Mouse (Mus musculus) neural tube, embryonic 11.5 days (tissue): ENCODE data around the gene Klhl36. TPM values are rescaled to one million over a fixed set of nuclear protein-coding genes. Genes with fewer than 3 reads are reported as not detected.

Source experiments
- ATAC-seq: fragments of 200-750 bp; cut with Nextera tagmentation; 2 replicates; pipeline ENCODE4 v1.8.0; 2017; ENCODE audit warnings: moderate number of reproducible peaks, mild to moderate bottlenecking, moderate TSS enrichment, moderate library complexity; ENCODE audit not compliant: insufficient read depth, low FRiP score, low TSS enrichment
- DNase-seq: peaks from one replicate; pipeline ENCODE4 v3.0.0-alpha.2; 2015; ENCODE audit warnings: low spot score
- H3K27ac ChIP-seq: fragments of 300-500 bp; sonication (generic); 2 replicates; pipeline ENCODE4 v1.5.1; 2014; ENCODE audit warnings: low read depth, mild to moderate bottlenecking, low read length
- H3K27me3 ChIP-seq: fragments of 300-500 bp; sonication (generic); 2 replicates; pipeline ENCODE4 v1.6.1; 2014; ENCODE audit warnings: mild to moderate bottlenecking, low read length, mixed read lengths; ENCODE audit not compliant: control insufficient read depth, insufficient read depth
- H3K36me3 ChIP-seq: fragments of 300-500 bp; sonication (generic); 2 replicates; pipeline ENCODE4 v1.6.1; 2014; ENCODE audit warnings: mild to moderate bottlenecking, low read length, moderate library complexity, mixed read lengths; ENCODE audit not compliant: control insufficient read depth, insufficient read depth
- H3K4me1 ChIP-seq: fragments of 300-500 bp; sonication (generic); 2 replicates; pipeline ENCODE4 v1.6.1; 2014; ENCODE audit warnings: low read length, mixed read lengths; ENCODE audit not compliant: control insufficient read depth, insufficient read depth
- H3K4me2 ChIP-seq: fragments of 300-500 bp; sonication (generic); 2 replicates; pipeline ENCODE4 v1.6.1; 2014; ENCODE audit warnings: low read depth, mild to moderate bottlenecking, moderate library complexity
- H3K4me3 ChIP-seq: fragments of 300-500 bp; sonication (generic); 2 replicates; pipeline ENCODE4 v1.5.1; 2014; ENCODE audit warnings: low read depth, low read length
- H3K9ac ChIP-seq: fragments of 300-500 bp; sonication (generic); 2 replicates; pipeline ENCODE4 v1.6.1; 2014; ENCODE audit warnings: mild to moderate bottlenecking, low read length
- H3K9me3 ChIP-seq: fragments of 300-500 bp; sonication (generic); 2 replicates; pipeline ENCODE4 v1.6.1; 2016; ENCODE audit warnings: low read length; ENCODE audit not compliant: control insufficient read depth
- WGBS: fragments of 180-500 bp; shearing (Covaris S2); extraction: QIAGEN DNeasy Blood & Tissue Kit; methylation state at CpG from one replicate; pipeline ENCODE4 v1.1.7; 2014; 5-methylcytosine and 5-hydroxymethylcytosine counted together
- polyA plus RNA-seq: library from polyadenylated mRNA; unstranded; fragments of >200 nt; fragmentation: Nextera tagmentation; extraction: Ambion mirVana; gene quantifications from 2 replicates; pipeline ENCODE4 v1.2.1, GENCODE M21; 2014

Gene Klhl36
- polyA plus RNA-seq, 1 experiment from 2014 or later = 8.9 TPM

GRCm38 (mm10) chr8:119824100-119824499 lies 38.0 kb upstream of the Klhl36 start:
- ATAC-seq = no peak
- Histone ChIP-seq H3K27ac (no peak overlapping the region), H3K36me3 (peaks cover 4% of the 10 kb centered on the region; the same call in 1 of the 2 replicates), H3K4me2 (no peak overlapping the region), H3K4me3 (no peak overlapping the region), H3K4me1 (peaks cover 22% of the 10 kb centered on the region), H3K9me3 (no peaks in the 10 kb centered on the region), H3K9ac (no peak overlapping the region), H3K27me3 (no peaks in the 10 kb centered on the region)
- WGBS = 55% methylated on average over 4 of the region's 4 CpGs
- no peak for DNase-seq

GRCm38 (mm10) chr8:119824809-119825273 lies 37.2 kb upstream of the Klhl36 start:
- peaks cover 29% of the 10 kb centered on the region for H3K4me1 ChIP-seq
- no peak overlapping the region for H3K27ac ChIP-seq
- ATAC-seq (no peak), DNase-seq (no peak)
- no peak overlapping the region for H3K4me2 ChIP-seq
- no peaks in the 10 kb centered on the region for H3K9me3 ChIP-seq
- no peak overlapping the region; the same call in 1 of the 2 replicates for H3K9ac ChIP-seq
- WGBS = 77% methylated on average over 11 of the region's 11 CpGs
- H3K27me3 ChIP-seq = no peaks in the 10 kb centered on the region
- peaks cover 4% of the 10 kb centered on the region; the same call in 1 of the 2 replicates for H3K36me3 ChIP-seq
- no peak overlapping the region for H3K4me3 ChIP-seq

GRCm38 (mm10) chr8:119825950-119826730 lies 35.9 kb upstream of the Klhl36 start:
- no peak for ATAC-seq
- Histone ChIP-seq H3K4me1 (peaks cover 42% of the 10 kb centered on the region), H3K9ac (peak overlapping the region; percentile 29; the same call in 1 of the 2 replicates), H3K36me3 (peaks cover 2% of the 10 kb centered on the region; the same call in 1 of the 2 replicates), H3K27me3 (no peaks in the 10 kb centered on the region), H3K4me2 (no peak overlapping the region), H3K4me3 (no peak overlapping the region), H3K9me3 (no peaks in the 10 kb centered on the region), H3K27ac (no peak overlapping the region)
- WGBS = 89% methylated on average over 19 of the region's 19 CpGs
- DNase-seq = no peak

GRCm38 (mm10) chr8:119826982-119827381 lies 35.1 kb upstream of the Klhl36 start:
- H3K27me3 ChIP-seq = no peaks in the 10 kb centered on the region
- H3K4me1 ChIP-seq = peaks cover 51% of the 10 kb centered on the region
- no peaks in the 10 kb centered on the region for H3K9me3 ChIP-seq
- no peak overlapping the region for H3K4me3 ChIP-seq
- ATAC-seq (no peak), DNase-seq (peak; percentile 8)
- peak overlapping the region; percentile 29; the same call in 1 of the 2 replicates for H3K9ac ChIP-seq
- H3K36me3 ChIP-seq = peaks cover 2% of the 10 kb centered on the region; the same call in 1 of the 2 replicates
- H3K27ac ChIP-seq = no peak overlapping the region
- no peak overlapping the region for H3K4me2 ChIP-seq
- 66% methylated on average over 5 of the region's 5 CpGs for WGBS

- H3K4me1 ChIP-seq = peaks cover 58% of the 10 kb centered on the region
- no peak overlapping the region for H3K27ac ChIP-seq
- no peak overlapping the region for H3K9ac ChIP-seq
- 50% methylated on average over 4 of the region's 4 CpGs for WGBS
- no peaks in the 10 kb centered on the region for H3K9me3 ChIP-seq
- no peak overlapping the region for H3K4me2 ChIP-seq
- no peaks in the 10 kb centered on the region for H3K27me3 ChIP-seq
- no peak for ATAC-seq
- no peak overlapping the region for H3K4me3 ChIP-seq
- no peak for DNase-seq
- peaks cover 2% of the 10 kb centered on the region; the same call in 1 of the 2 replicates for H3K36me3 ChIP-seq
Observed at GRCm38 (mm10) chr8:119827721-119828153, 34.3 kb upstream of the Klhl36 start.

GRCm38 (mm10) chr8:119829015-119829414 lies 33.1 kb upstream of the Klhl36 start:
- no peak overlapping the region for H3K27ac ChIP-seq
- no peak overlapping the region for H3K9ac ChIP-seq
- ATAC-seq = no peak
- DNase-seq = no peak
- H3K4me1 ChIP-seq = peaks cover 69% of the 10 kb centered on the region
- no peaks in the 10 kb centered on the region for H3K27me3 ChIP-seq
- WGBS = 71% methylated on average over 10 of the region's 10 CpGs
- H3K4me3 ChIP-seq = no peak overlapping the region
- no peaks in the 10 kb centered on the region for H3K9me3 ChIP-seq
- no peaks in the 10 kb centered on the region for H3K36me3 ChIP-seq
- H3K4me2 ChIP-seq = no peak overlapping the region

GRCm38 (mm10) chr8:119829420-119829819 lies 32.6 kb upstream of the Klhl36 start:
- no peaks in the 10 kb centered on the region for H3K9me3 ChIP-seq
- no peaks in the 10 kb centered on the region for H3K36me3 ChIP-seq
- ATAC-seq (no peak), DNase-seq (peak; percentile 21)
- H3K4me2 ChIP-seq = no peak overlapping the region
- 77% methylated on average over 13 of the region's 13 CpGs for WGBS
- H3K27me3 ChIP-seq = no peaks in the 10 kb centered on the region
- no peak overlapping the region for H3K4me3 ChIP-seq
- H3K27ac ChIP-seq = no peak overlapping the region
- H3K9ac ChIP-seq = no peak overlapping the region
- H3K4me1 ChIP-seq = peaks cover 67% of the 10 kb centered on the region

GRCm38 (mm10) chr8:119829870-119830580 lies 32.0 kb upstream of the Klhl36 start:
- ATAC-seq (no peak), DNase-seq (peak; percentile 63)
- Histone ChIP-seq H3K27me3 (no peaks in the 10 kb centered on the region), H3K36me3 (no peaks in the 10 kb centered on the region), H3K4me2 (no peak overlapping the region), H3K9me3 (no peaks in the 10 kb centered on the region), H3K4me3 (no peak overlapping the region), H3K27ac (peak overlapping the region; percentile 64), H3K4me1 (peaks cover 67% of the 10 kb centered on the region), H3K9ac (peak overlapping the region; percentile 2)
- WGBS = 27% methylated on average over 16 of the region's 16 CpGs
